Mouse (Mus musculus) kidney, adult 8-10 months (tissue): ENCODE data around the gene Stk38l.
"Not testable (repeated sequence)": the region's sequence is repeated elsewhere in the genome, so short reads cannot be mapped to it uniquely, and the experiment has no call there.

Experiments used
- DNase-seq, 2 experiments: peaks; one replicate each; pipeline ENCODE4 v3.0.0; 2022

The Stk38l gene

DNA sequence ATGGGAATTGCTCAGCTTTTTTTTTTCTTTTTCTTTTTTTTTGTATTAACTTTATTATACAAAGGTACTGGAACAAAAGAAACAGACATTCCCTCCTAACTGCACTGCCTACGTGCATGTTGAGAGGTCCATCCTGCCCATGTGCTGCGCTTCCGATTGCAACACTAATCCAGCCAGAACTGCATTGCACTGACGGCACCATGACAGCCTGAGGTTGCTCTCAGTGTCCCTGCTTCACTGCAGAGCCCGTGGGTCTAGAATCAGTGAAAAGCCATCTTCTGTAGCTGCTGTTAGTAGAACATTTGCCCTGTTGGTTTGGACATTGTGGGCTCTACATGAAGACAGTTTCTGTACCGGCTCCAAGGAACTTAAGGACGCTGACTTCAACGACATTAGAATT lies 51.1 kb downstream of the Stk38l start:
- DNase-seq: not testable (repeated sequence)

DNA sequence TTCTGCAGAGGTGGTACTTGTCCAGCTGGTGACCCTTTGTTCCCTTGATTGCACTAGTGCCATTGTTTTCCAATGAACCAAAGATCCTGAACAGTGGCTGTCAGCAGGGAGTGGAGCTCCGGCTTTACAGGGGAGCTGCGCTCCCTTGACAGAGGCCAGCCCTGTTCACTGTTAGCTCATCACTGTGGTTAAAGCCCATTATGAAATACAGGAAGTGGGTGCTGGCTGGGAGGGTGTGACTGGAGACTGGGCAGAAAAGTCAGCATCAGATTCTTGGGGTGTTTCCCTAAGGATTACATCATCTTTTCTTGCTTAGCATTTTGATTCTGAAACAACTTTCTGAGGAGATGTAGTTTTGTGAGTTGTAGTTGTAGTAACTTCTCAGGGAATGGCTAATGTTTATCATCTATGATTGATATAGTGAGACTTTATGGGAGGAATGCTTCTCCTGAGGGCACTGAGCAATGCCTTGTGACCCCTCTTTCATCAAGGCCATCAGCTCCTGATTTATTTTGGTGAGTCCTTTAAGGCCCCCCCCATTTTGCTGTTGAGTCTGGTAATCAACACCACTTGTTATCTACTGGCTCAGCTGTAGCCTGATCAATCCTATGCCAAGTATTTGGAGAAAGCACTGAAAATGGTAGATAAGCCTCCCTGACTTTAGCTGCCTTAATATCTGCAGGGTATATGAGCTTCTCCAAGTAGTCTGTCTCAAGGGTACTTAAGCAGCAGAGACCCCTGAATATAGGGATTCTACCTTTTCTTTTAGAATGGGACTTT lies 52.0 kb downstream of the Stk38l start:
- DNase-seq: no peak

DNA sequence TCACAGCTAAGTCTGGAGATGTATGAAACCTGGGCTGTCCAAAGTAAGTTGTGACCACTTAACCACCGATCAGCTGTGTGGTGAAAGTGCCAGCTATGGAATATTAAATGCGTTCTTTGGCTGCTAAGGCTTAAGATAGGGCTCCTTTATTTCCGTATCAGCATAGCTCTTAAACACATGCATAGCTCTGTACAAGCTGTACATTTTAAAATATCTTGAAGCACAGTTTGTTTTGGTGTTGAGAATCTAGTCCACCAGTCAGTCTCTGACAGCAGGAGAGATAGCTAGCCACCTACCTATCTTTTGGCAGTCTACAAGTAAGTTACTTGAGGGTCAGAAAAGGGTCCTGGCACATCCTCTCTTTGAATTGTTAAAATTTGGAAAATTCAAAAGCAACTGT lies 53.3 kb downstream of the Stk38l start:
- DNase-seq: no peak

DNA sequence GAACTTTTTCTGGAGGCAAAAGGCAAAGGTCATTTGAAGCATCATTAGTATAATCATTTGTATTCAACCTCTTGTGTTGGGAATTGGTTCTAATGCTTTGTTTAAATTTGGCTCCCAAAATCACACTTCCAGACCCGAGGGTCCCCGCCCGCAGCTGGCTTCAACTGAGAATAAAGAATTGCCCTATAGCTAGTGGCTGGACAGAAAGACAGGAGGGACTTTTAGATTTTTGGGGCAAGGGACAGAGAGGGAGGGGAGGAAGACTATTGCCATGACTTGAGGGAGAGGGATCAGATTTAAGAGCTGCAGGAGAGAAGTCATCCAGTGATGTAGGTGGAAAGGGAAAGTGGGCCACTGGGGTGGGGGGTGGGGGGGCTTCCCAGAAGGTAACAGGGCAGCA lies 56.8 kb downstream of the Stk38l start:
- no peak for DNase-seq

DNA sequence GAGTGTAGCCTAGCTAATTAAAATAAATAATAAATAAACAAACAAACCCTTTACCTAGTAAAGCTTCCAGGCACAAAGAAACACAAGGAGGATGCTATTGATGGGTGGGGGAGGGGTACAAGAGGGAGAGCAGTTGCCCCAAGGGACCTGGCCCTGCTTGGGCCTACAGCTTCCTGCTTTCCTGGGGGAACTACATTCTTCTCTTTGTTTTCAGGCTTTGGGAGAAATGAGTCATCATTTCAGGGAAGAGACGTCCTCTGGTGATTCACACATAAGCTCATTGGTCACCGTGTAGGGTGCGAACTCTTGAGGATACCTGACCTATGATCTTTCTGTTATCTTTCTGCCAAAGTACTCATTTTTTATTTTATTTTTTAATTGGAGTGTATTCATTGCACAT lies 68.7 kb downstream of the Stk38l start:
- DNase-seq: no peak

GRCm38 (mm10) chr6:146795166-146795923 lies 70.5 kb downstream of the Stk38l start:
- DNase-seq: peak in 1 of 2 experiments; percentile 8

- DNase-seq: peak; percentile 42 to 55
Measured at GRCm38 (mm10) chr6:146795924-146796545, 71.2 kb downstream of the Stk38l start, which contains the start of gene Arntl2. Gene Arntl2, plus strand, starts transcription at chr6:146796055.

DNA sequence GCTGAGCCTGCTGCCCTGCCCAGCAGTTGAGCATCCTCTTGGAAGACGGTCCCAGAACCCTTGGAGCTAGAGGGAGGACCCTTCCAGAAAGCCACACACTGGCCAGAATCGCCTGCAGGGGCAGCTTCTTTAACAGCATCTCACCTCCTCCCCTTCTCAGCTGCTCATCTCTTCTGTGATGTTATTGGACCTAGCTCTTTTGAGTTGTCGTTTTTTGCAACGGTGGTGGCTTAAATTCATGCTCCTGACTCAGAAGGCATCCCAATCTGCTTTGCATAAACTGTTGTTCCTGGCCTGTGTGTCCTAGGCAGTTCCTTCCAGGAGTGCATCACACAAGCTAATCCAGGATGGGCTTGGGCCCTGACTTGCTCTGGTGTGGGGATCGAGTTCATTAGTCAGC lies 72.7 kb downstream of the Stk38l start:
- DNase-seq: no peak

- no peak for DNase-seq
Measured at GRCm38 (mm10) chr6:146809991-146810390, 85.2 kb downstream of the Stk38l start.

DNA sequence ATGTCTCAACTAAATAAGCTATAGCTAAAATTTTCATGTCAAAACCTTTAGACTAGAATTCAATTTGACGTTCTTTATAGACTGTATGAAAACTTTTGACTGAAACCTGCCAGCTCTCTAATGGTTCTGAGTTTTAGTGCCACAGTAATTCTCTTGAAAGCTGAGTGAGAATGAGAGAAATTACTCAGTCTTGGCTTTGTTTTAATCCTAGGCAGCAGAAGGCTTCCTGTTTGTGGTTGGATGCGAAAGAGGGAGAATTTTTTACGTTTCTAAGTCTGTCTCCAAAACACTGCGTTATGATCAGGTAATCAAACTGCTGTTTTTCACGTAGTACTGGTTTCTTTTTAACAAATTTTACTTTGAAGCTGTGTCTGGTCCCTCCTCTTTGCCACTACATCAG lies 88.2 kb downstream of the Stk38l start:
- DNase-seq: no peak

GRCm38 (mm10) chr6:146820177-146820965 lies 95.6 kb downstream of the Stk38l start:
- no peak for DNase-seq

DNA sequence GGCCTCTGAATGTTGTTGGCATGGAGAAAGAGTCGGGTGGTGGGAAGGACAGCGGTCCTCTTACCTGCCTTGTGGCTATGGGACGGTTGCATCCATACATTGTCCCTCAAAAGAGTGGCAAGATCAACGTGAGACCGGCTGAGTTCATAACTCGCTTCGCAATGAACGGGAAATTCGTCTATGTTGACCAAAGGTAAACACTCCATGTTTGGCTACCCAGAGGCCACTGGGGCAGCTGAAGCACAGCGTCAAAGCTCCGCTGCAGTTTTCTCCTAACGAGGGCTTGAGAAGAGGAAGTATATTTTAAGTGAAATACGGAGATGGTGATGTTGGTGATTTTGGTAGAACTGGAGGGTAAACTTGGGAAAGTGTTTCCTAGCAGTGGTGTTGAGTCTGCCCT lies 97.2 kb downstream of the Stk38l start:
- DNase-seq: no peak

DNA sequence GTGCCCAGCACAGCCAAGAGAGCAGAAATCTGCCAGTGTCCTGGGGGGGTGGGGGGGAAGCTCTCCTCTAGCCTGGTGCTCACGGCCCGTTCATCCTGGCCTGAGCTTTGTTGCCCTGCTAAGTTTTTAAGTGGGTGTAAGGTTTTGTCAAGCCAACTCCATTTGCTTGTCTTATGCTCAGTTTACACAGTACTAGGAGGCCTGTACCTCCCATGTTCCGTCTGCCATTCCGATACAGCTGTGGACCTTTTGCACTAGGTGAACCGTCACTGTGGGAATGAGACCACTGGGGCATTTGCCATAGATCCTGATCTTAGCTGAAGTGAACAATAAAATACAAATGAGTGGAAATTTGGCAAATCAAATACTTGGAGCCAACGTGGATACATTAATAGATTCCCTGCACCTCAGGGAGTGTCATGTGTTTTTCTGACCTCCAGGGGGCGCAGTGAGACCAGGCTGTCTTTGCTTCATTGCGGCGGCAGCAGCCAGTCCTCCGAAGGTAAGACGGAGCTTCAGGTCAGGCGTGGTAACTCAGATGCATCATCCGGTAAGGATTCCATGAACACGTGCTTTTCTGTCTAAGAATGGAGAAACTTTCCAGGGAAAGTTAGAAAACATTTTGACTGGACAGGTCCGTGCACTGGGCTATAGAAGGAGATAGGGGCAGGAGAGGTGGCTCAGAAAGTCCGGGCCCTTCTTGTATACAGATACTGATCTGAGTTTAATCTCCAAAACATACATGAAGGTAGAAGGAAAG lies 100.1 kb downstream of the Stk38l start:
- DNase-seq: peak; percentile 54 to 69

- no peak for DNase-seq
Measured at GRCm38 (mm10) chr6:146825487-146825773, 100.6 kb downstream of the Stk38l start.
